Mouse (Mus musculus): ENCODE data around the gene Utrn. TPM values are rescaled to one million over a fixed set of nuclear protein-coding genes. Genes with fewer than 3 reads are reported as not detected.

Gene Utrn
- total RNA-seq, 2 experiments from 2014 or later: 37.1 to 44.7 TPM

GRCm38 (mm10) chr10:12810816-12811215 lies 58.3 kb downstream of the Utrn start:
- intact Hi-C loops (cut with DNase I; ENCODE audit: low total_unique reads): no loop called here
- no peak for DNase-seq

- DNase-seq: no peak
- intact Hi-C loops (cut with DNase I; ENCODE audit: low total_unique reads): no loop called here
These were observed 59.5 kb downstream of the Utrn start for GRCm38 (mm10) chr10:12809702-12810101.

- intact Hi-C loops (cut with DNase I; ENCODE audit: low total_unique reads): no loop called here
- no peak for DNase-seq
These were observed 60.7 kb downstream of the Utrn start for GRCm38 (mm10) chr10:12808467-12808866.

- peak; percentile 23 for DNase-seq
- intact Hi-C loops (cut with DNase I; ENCODE audit: low total_unique reads): no loop called here
These were observed 61.5 kb downstream of the Utrn start for GRCm38 (mm10) chr10:12807706-12808105.

- DNase-seq: no peak
- intact Hi-C loops (cut with DNase I; ENCODE audit: low total_unique reads): no loop called here
These were observed 63.3 kb downstream of the Utrn start for GRCm38 (mm10) chr10:12805826-12806225.

GRCm38 (mm10) chr10:12803939-12804338 lies 65.2 kb downstream of the Utrn start:
- DNase-seq: no peak
- intact Hi-C loops (cut with DNase I; ENCODE audit: low total_unique reads): no loop called here

GRCm38 (mm10) chr10:12799416-12799815 lies 69.7 kb downstream of the Utrn start:
- DNase-seq: no peak
- intact Hi-C loops (cut with DNase I; ENCODE audit: low total_unique reads): no loop called here

- no peak for DNase-seq
- intact Hi-C loops (cut with DNase I; ENCODE audit: low total_unique reads): no loop called here
These were observed 70.9 kb downstream of the Utrn start for GRCm38 (mm10) chr10:12798248-12798647.

- intact Hi-C loops (cut with DNase I; ENCODE audit: low total_unique reads): no loop called here
These were observed 72.7 kb downstream of the Utrn start for GRCm38 (mm10) chr10:12796510-12796840.

GRCm38 (mm10) chr10:12795796-12796509 lies 73.2 kb downstream of the Utrn start:
- intact Hi-C loops (cut with DNase I; ENCODE audit: low total_unique reads): no loop called here
- DNase-seq: no peak

More at GRCm38 (mm10) chr10:12796510-12796840, 72.7 kb downstream of the Utrn start:
- DNase-seq: no peak

GRCm38 (mm10) chr10:12792049-12792448 lies 77.1 kb downstream of the Utrn start:
- no peak for DNase-seq

GRCm38 (mm10) chr10:12790881-12791280 lies 78.3 kb downstream of the Utrn start:
- no peak for DNase-seq
- intact Hi-C loops (cut with DNase I; ENCODE audit: low total_unique reads): no loop called here

More at GRCm38 (mm10) chr10:12792049-12792448, 77.1 kb downstream of the Utrn start:
- intact Hi-C loops (cut with DNase I; ENCODE audit: low total_unique reads): no loop called here

GRCm38 (mm10) chr10:12788529-12788928 lies 80.6 kb downstream of the Utrn start:
- intact Hi-C loops (cut with DNase I; ENCODE audit: low total_unique reads): no loop called here
- no peak for DNase-seq

- intact Hi-C loops (cut with DNase I; ENCODE audit: low total_unique reads): no loop called here
- peak; percentile 23 for DNase-seq
These were observed 81.2 kb downstream of the Utrn start for GRCm38 (mm10) chr10:12787965-12788364.

- intact Hi-C loops (cut with DNase I; ENCODE audit: low total_unique reads): no loop called here
- no peak for DNase-seq
These were observed 83.9 kb downstream of the Utrn start for GRCm38 (mm10) chr10:12785299-12785698.

- intact Hi-C loops (cut with DNase I; ENCODE audit: low total_unique reads): no loop called here
- DNase-seq: no peak
These were observed 87.7 kb downstream of the Utrn start for GRCm38 (mm10) chr10:12781381-12781907.

- intact Hi-C loops (cut with DNase I; ENCODE audit: low total_unique reads): no loop called here
- DNase-seq: no peak
These were observed 96.0 kb downstream of the Utrn start for GRCm38 (mm10) chr10:12773178-12773577.

- no peak for DNase-seq
- intact Hi-C loops (cut with DNase I; ENCODE audit: low total_unique reads): no loop called here
These were observed 97.7 kb downstream of the Utrn start for GRCm38 (mm10) chr10:12771511-12771910.

- intact Hi-C loops (cut with DNase I; ENCODE audit: low total_unique reads): no loop called here
- DNase-seq: no peak
These were observed 106.5 kb downstream of the Utrn start for GRCm38 (mm10) chr10:12762668-12763067.

- intact Hi-C loops (cut with DNase I; ENCODE audit: low total_unique reads): no loop called here
- no peak for DNase-seq
These were observed 110.5 kb downstream of the Utrn start for GRCm38 (mm10) chr10:12758702-12758988.

GRCm38 (mm10) chr10:12757943-12758701 lies 111.0 kb downstream of the Utrn start:
- intact Hi-C loops (cut with DNase I; ENCODE audit: low total_unique reads): no loop called here
- peak; percentile 72 for DNase-seq
